Mouse (Mus musculus): ENCODE results near the gene Ppm1l.

DNA sequence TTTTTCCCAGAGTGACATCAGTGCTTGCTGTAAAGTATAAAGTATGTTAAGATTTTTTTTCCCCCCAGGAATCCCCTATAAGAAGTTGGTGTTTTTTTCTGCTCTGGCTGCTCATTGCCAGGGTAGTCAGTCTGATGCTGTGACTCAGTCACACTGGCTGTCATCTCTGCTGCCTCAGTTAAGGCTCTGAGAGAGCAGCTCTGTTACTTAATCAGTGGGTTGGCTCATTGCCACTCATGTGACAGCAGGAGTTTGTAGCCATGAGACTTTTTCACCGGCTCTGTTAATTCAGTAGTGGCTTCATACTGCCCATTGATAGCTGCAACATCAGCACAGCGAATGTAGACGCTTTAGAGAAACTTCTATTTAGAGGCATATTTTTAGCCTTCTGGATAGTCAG is 163.3 kb downstream of the Ppm1l start:
- TF ChIP-seq CTCF (IDR thresholded peaks at IDR 0.05; ENCODE audit: low read depth, low read length) = no peak
- no peak for TF ChIP-seq POLR2A (IDR thresholded peaks at IDR 0.05; ENCODE audit: borderline replicate concordance, low read depth, low read length)

Measured in bone marrow macrophage, adult 2 months (primary cell).